Mouse (Mus musculus) layer of hippocampus, adult 18-20 months (tissue): ENCODE data around the gene Vmn2r41. TPM values are rescaled to one million over a fixed set of nuclear protein-coding genes. Genes with fewer than 3 reads are reported as not detected.
A peak's percentile ranks its signal among the peaks of the same experiment; 100 is the strongest.
"Not testable (repeated sequence)": the region's sequence is repeated elsewhere in the genome, so short reads cannot be mapped to it uniquely, and the experiment has no call there.

ENCODE experiments used
- DNase-seq, 2 experiments: peaks; one replicate each; pipeline ENCODE4 v3.0.0; 2022; ENCODE audit warnings: low spot score in 2 of 2
- long read RNA-seq: library from polyadenylated mRNA; stranded (forward); transcript quantifications from one replicate; pipeline ENCODE4 v2.0.0, GENCODE M21; 2021
- total RNA-seq, 2 experiments: library from RNA; stranded (reverse); gene quantifications; 2 replicates each; pipeline ENCODE4 v1.2.3; 2021

The Vmn2r41 gene
- not detected for total RNA-seq
- long read RNA-seq: 0 reads

DNA sequence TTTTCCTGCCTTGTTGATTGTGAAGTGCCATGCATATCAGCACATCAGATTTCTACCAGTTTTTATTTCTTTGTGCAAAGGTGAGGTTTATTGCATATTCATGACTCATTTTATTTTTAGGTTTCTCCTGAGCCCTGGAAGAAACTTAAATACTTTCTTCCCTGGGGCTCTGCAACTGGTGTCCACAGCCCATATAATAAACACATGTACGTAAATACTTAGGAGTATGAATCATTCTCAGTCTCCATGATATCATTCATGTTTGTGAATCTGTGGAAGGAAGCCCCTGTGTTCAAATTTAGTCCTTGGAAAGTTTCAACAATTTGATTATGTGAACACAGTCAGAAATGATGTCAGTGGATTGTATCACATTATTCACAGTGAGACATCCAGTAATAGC lies at the start of gene Vmn2r41:
TSS of gene Vmn2r41 (minus strand) at position 101 of the 400 bp plus-strand sequence.
- DNase-seq: not testable (repeated sequence)

- not testable (repeated sequence) for DNase-seq
These were observed 38.8 kb upstream of the Vmn2r41 start, which contains the start of gene Vmn2r42 for GRCm38 (mm10) chr7:8200220-8200619. Gene Vmn2r42, minus strand, starts transcription at chr7:8200320.

DNA sequence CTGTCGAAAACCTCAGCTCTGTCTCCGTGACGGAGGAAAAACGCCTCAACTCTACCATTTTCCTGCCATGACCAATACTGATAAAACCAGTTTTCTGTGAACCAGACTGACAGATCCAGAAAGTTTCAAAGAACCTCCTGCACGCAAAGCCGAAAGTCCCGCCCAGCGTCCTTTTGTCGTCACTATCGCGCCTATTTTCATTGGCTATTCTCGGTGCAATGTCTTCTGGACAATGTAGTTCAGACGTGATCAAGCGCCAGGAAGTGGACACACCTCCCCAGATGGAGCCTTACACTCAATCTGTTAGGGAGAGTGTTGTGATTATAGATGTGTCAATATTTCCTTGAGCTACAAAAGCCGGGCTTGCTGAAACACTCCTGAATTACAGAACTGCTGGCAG lies 68.6 kb downstream of the Vmn2r41 start:
- peak in 1 of 2 experiments; percentile 2 for DNase-seq

Other genes with a start within 250 kb of the Vmn2r41 start
- gene Vmn2r42, start 38.7 kb upstream of the Vmn2r41 start, total RNA-seq: not detected
- gene Vmn2r43, start 98.9 kb upstream of the Vmn2r41 start, total RNA-seq: not detected
- gene Vmn2r44, start 221.7 kb upstream of the Vmn2r41 start, total RNA-seq: not detected